Mouse (Mus musculus): ENCODE measurements around the gene Slc9c1. TPM values are rescaled to one million over a fixed set of nuclear protein-coding genes. Genes with fewer than 3 reads are reported as not detected.

Slc9c1 gene
- polyA plus RNA-seq, 1 experiment from 2014 or later = not detected

DNA sequence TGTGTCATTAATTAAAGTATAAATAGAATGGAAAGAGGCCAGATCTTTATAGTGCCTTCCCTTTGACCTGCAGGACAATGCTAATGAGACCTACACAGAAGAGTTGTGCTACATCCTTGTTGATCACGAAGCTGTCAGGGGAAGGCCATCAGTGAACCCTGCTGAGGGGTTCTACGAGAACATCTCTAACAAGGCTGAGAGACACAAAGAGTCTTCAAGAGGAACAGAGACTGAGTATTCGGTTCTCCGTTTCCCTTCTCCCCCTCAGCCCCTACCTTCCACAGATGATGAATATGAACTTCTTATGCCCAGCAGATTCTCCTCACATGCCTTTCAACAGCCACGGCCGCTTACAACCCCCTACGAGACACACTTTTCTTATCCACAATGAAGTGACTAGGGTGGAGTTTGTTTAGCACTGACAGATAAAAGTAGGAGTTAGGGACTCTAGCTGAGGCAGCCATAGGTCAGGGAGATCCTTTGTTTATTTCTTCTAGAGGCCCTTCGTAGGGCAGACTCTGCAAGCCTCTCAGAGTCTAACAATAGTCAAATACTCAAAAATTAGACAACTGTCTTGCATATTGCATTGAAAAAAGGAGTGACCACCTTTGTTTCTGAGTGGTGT lies 84.8 kb downstream of the Slc9c1 start:
- H3K4me1 ChIP-seq (replicated peaks; ENCODE audit: insufficient read depth, low read length) = no peaks in the 10 kb centered on the region
- 76% methylated on average over 8 of the region's 8 CpGs for WGBS
- ATAC-seq (replicated peaks; ENCODE audit: low FRiP score, low read depth) (no peak), DNase-seq (ENCODE audit: low spot score) (no peak)
- H3K9me3 ChIP-seq (replicated peaks; ENCODE audit: low read length) = no peaks in the 10 kb centered on the region
- H3K4me3 ChIP-seq (replicated peaks; ENCODE audit: low read depth, low read length) = no peak overlapping the region
- no peaks in the 10 kb centered on the region for H3K36me3 ChIP-seq (ENCODE audit: insufficient read depth, low read length)
- no peak overlapping the region for H3K27ac ChIP-seq
- TF ChIP-seq CTCF (IDR thresholded peaks at IDR 0.05; ENCODE audit: low read depth) = no peak
- H3K27me3 ChIP-seq (ENCODE audit: insufficient read depth, low read length) = no peaks in the 10 kb centered on the region
- no peak overlapping the region for H3K4me2 ChIP-seq (ENCODE audit: low read length)
- no peak overlapping the region for H3K9ac ChIP-seq (ENCODE audit: low read depth, low read length)

DNA sequence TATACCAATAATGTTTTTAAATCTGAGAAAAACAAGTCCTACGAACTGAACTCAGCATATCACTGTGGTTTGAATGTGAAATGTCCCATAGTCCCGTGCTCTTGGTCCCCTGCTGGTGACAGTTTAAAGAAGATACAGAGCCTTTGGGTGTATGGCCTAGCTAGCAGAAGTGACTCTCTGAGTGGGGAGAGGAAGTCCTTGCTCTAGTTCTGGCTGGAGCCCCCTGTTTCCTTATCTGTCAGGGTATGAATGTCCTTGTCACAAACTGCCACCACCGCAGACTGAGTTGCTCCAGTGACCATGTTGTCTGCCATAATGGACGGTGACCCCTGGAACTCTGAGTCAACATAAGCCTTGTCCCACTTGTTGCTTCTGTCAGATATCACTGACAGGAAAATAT lies 88.1 kb downstream of the Slc9c1 start:
- Histone ChIP-seq H3K4me3 (replicated peaks; ENCODE audit: low read depth, low read length) (no peak overlapping the region), H3K9ac (ENCODE audit: low read depth, low read length) (no peak overlapping the region), H3K9me3 (replicated peaks; ENCODE audit: low read length) (no peaks in the 10 kb centered on the region), H3K4me2 (ENCODE audit: low read length) (no peak overlapping the region), H3K27me3 (ENCODE audit: insufficient read depth, low read length) (no peaks in the 10 kb centered on the region), H3K36me3 (ENCODE audit: insufficient read depth, low read length) (no peaks in the 10 kb centered on the region), H3K27ac (no peak overlapping the region), H3K4me1 (replicated peaks; ENCODE audit: insufficient read depth, low read length) (no peaks in the 10 kb centered on the region)
- TF ChIP-seq CTCF (IDR thresholded peaks at IDR 0.05; ENCODE audit: low read depth) = no peak
- DNase-seq (ENCODE audit: low spot score) (no peak), ATAC-seq (replicated peaks; ENCODE audit: low FRiP score, low read depth) (no peak)
- WGBS = 86% methylated on average over 4 of the region's 4 CpGs

DNA sequence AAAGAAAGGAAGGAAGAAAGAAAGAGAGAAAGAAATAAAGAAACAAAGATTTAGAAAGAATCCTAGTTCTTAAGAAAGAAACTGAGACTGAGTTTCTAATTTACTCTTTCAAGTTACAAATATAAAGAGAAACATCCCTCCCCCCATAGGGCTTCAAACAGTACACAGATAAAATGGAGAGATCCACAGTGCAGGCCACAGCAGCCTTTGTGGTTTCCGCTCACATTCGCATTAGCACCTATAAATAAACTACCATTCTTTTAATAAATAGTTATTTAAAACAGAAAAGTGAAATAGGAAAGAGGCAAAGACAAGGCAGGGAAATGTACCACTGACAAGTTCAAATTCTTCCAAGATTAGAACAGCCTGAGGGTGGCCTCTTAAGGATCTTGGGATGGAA lies 89.7 kb downstream of the Slc9c1 start:
- no peak for TF ChIP-seq CTCF (IDR thresholded peaks at IDR 0.05; ENCODE audit: low read depth)
- DNase-seq (ENCODE audit: low spot score) = peak; percentile 1
- Histone ChIP-seq H3K4me1 (replicated peaks; ENCODE audit: insufficient read depth, low read length) (no peaks in the 10 kb centered on the region), H3K36me3 (ENCODE audit: insufficient read depth, low read length) (no peaks in the 10 kb centered on the region), H3K9ac (ENCODE audit: low read depth, low read length) (no peak overlapping the region), H3K4me2 (ENCODE audit: low read length) (no peak overlapping the region), H3K9me3 (replicated peaks; ENCODE audit: low read length) (no peaks in the 10 kb centered on the region), H3K27me3 (ENCODE audit: insufficient read depth, low read length) (no peaks in the 10 kb centered on the region), H3K27ac (no peak overlapping the region), H3K4me3 (replicated peaks; ENCODE audit: low read depth, low read length) (no peak overlapping the region)
- 74% methylated on average over 2 of the region's 2 CpGs for WGBS
- no peak for ATAC-seq (replicated peaks; ENCODE audit: low FRiP score, low read depth)

DNA sequence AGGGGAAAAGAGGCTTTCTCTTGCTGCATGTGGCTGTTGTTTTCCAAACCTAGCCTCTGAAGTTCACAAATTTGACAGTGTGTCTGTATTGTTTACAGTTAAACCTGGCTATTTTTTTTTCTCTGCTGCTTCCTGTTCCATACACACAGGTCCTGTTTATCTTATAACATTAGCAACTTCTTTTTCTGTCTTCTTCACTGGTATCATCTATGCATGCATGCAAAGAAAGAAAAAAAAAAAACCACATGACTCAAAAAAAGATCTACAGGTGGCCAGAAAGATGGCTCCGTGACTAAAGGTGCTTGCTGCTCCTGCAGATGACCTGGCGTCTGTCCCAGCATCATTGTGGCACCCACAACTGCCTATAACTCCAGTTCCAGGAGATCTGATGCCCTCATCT lies 90.2 kb downstream of the Slc9c1 start:
- DNase-seq (ENCODE audit: low spot score) (no peak), ATAC-seq (replicated peaks; ENCODE audit: low FRiP score, low read depth) (no peak)
- Histone ChIP-seq H3K4me2 (ENCODE audit: low read length) (no peak overlapping the region), H3K4me3 (replicated peaks; ENCODE audit: low read depth, low read length) (no peak overlapping the region), H3K9ac (ENCODE audit: low read depth, low read length) (no peak overlapping the region), H3K9me3 (replicated peaks; ENCODE audit: low read length) (no peaks in the 10 kb centered on the region), H3K4me1 (replicated peaks; ENCODE audit: insufficient read depth, low read length) (no peaks in the 10 kb centered on the region), H3K27me3 (ENCODE audit: insufficient read depth, low read length) (no peaks in the 10 kb centered on the region), H3K36me3 (ENCODE audit: insufficient read depth, low read length) (no peaks in the 10 kb centered on the region), H3K27ac (no peak overlapping the region)
- 79% methylated on average over 2 of the region's 2 CpGs for WGBS
- TF ChIP-seq CTCF (IDR thresholded peaks at IDR 0.05; ENCODE audit: low read depth) = no peak

DNA sequence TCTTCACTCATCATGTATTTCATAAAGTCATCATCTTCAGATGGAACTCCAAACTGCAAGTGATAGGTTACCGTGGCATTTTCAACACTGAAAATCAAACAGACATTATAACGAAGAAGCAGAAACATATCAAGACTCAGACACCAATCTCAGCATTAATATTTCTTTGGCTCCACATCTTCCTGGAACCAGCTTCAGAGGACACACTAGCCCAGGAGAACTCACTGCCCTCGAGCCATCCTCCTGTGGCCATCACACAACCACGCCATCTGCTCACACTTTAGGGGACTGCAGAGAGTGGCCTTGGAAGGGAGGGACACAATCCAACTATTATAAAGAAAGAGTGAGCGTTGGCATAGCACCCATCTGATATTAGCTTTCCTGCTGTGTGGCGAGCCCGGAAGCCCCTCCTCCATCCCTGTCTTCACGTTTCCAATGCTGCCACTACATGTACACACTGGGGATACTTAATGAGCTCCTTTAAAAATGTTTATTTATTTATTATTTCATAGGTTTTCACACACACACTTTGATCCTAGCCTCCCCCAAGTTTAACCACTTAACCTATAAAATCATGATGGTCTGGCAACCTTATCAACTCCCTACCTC lies 94.5 kb downstream of the Slc9c1 start:
- H3K4me2 ChIP-seq (ENCODE audit: low read length) = no peak overlapping the region
- 71% methylated on average over 8 of the region's 8 CpGs for WGBS
- TF ChIP-seq CTCF (IDR thresholded peaks at IDR 0.05; ENCODE audit: low read depth) = no peak
- ATAC-seq (replicated peaks; ENCODE audit: low FRiP score, low read depth) (no peak), DNase-seq (ENCODE audit: low spot score) (no peak)
- no peak overlapping the region for H3K4me3 ChIP-seq (replicated peaks; ENCODE audit: low read depth, low read length)
- H3K4me1 ChIP-seq (replicated peaks; ENCODE audit: insufficient read depth, low read length) = no peaks in the 10 kb centered on the region
- H3K27ac ChIP-seq = no peak overlapping the region
- H3K27me3 ChIP-seq (ENCODE audit: insufficient read depth, low read length) = no peaks in the 10 kb centered on the region
- H3K36me3 ChIP-seq (ENCODE audit: insufficient read depth, low read length) = no peaks in the 10 kb centered on the region
- H3K9me3 ChIP-seq (replicated peaks; ENCODE audit: low read length) = no peaks in the 10 kb centered on the region
- no peak overlapping the region for H3K9ac ChIP-seq (ENCODE audit: low read depth, low read length)

DNA sequence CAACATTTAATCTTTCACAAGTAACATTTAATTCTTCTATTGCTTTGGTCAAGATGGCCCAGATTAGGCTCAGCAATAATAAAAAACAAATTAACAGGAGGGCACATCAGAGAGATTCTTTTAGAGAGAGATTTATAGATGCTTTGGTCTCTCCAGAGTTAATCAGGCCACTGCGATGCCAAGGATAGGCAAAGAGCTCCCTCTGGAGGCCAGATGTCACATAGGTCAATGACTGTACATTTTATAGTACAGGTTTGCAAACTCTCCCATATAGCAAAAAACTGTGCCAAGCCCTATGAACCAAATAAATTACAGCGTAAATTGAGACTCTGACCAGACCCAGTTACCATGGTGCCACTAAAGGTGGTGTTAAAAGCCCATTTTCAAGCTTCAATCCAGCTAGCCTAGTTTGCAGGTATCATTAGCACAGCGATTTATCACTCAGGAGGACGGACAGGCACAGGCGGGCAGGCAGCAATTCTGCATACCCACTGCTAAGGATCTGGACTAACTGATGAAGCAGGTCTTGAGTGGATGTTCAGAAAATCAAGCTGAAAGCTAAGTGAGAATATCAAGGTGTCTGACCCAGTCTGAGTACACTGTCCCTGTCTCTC lies 95.3 kb downstream of the Slc9c1 start:
- Histone ChIP-seq H3K4me2 (ENCODE audit: low read length) (no peak overlapping the region), H3K4me3 (replicated peaks; ENCODE audit: low read depth, low read length) (no peak overlapping the region), H3K4me1 (replicated peaks; ENCODE audit: insufficient read depth, low read length) (no peaks in the 10 kb centered on the region), H3K36me3 (ENCODE audit: insufficient read depth, low read length) (no peaks in the 10 kb centered on the region), H3K27ac (no peak overlapping the region), H3K9me3 (replicated peaks; ENCODE audit: low read length) (no peaks in the 10 kb centered on the region), H3K27me3 (ENCODE audit: insufficient read depth, low read length) (no peaks in the 10 kb centered on the region), H3K9ac (ENCODE audit: low read depth, low read length) (no peak overlapping the region)
- 48% methylated on average over 5 of the region's 5 CpGs for WGBS
- DNase-seq (ENCODE audit: low spot score) (peak; percentile 87), ATAC-seq (replicated peaks; ENCODE audit: low FRiP score, low read depth) (no peak)
- peak; percentile 88 for TF ChIP-seq CTCF (IDR thresholded peaks at IDR 0.05; ENCODE audit: low read depth)
